Mouse (Mus musculus): ENCODE results near the gene Isyna1.
A peak's percentile ranks its signal among the peaks of the same experiment; 100 is the strongest.

Gene Isyna1

DNA sequence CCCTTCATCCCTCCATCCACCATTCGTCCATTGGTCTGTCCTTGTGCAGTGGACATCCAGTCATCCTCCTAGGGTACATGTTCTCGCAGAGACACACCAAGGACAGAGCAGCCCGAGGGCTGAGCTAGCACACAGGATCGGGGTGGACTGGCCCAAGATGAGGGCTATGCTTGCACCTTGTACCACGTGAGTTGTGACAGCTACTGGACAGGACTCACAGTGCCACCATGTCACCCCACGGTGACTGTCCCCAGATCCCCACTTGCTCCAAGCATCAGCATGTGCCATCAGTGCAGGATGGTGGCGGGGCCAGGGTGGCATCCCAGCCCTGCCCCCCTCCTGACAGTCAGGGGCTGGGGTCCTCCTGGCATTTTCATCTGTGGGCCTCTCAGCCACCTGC lies 10.4 kb downstream of the Isyna1 start:
- no peak for DNase-seq (ENCODE audit: low read depth)

DNA sequence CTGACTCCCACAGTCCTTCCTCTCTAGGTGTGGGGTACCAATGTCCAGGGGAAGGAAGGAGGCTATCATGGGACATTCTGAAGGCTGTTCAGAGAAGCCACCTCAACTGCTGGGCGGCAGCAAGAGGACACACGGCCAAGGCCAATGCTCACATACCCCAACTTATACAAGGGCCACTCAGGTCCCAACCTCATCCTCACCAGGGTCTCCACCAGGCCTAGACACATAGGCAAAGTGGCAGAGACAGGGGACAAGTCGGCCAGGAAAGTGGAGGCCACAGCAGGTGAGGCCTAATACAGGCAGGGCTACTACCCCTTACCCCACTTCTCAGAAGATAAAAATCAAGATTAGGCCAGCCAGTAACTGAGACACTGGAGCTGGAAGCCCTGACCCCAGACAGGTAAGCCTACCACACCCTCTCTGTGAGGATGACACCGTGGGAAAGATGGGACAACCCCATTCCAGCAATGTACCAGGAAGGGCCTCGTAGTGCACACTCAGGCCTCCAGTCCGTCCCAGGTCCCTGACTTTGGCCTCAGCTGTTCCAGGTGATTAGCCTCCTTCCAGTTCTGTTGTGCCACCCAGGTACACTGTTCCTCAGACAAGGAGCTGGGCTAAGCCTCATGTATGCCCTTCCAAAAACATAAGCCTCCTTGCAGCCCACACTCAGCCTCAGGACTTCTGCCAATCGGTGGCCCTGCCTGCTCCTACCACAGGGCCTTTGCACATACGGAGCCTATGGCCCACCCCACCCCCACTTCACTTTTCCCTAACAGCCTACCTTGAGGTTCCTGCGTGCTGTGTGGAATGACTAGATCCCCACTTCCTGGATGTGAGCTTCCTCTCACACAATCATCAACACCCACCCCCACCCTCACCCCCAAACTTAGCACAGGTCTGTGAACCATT lies 12.0 kb downstream of the Isyna1 start:
- DNase-seq (ENCODE audit: low read depth) = no peak

DNA sequence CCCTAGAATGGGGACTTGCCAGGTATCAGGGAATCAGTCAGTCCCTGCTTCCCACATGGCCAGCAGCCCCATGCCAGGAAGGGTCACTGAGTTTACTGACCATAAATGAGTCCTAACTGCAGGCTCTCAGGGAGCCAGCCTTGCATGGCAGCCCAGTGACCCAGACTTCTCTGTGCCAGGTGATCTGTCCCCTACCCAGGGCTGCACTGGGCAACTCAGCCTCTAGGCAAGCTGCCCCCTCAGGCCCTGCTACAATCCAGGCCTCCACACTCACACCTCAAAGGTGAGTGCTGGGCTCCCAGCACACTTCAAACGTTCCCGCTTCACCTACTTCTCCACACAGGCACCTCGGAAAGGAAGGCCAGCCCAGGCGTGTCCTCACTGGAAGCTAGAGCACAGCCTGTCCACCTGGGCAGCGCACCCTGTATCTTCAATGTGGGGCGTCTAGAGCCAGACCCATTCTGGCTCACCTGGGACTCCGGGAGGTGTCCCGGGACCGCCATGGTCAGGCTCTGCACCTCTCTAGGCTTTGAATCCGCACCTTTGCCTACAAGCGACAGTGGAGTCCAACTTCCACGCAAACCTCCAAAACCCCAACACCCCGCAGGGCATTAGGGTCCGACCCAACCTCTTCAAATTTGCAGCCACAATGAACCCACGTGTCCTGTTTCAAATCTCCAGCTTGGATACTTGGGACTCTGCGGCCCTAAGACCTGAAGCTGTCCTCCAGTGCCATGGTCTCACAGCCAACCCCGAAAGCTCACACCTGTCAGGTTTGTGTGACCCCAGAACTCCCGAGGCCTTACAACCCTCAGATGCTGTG lies 12.8 kb downstream of the Isyna1 start:
- DNase-seq (ENCODE audit: low read depth) = no peak

DNA sequence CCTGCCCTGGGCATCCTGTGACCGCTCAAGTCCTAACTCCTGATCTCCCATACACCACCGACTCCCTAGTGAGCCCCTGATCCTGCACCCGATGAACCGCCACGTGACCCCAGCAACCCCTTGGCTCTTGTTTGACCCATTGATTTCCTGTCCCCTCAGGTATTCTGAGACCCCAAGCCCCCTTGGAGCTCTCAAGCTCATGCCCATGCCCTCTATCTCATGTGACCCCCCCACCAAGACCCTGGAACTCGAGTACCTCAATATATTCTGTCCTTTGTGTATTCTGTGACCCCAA lies 13.4 kb downstream of the Isyna1 start:
- DNase-seq (ENCODE audit: low read depth) = peak; percentile 42

DNA sequence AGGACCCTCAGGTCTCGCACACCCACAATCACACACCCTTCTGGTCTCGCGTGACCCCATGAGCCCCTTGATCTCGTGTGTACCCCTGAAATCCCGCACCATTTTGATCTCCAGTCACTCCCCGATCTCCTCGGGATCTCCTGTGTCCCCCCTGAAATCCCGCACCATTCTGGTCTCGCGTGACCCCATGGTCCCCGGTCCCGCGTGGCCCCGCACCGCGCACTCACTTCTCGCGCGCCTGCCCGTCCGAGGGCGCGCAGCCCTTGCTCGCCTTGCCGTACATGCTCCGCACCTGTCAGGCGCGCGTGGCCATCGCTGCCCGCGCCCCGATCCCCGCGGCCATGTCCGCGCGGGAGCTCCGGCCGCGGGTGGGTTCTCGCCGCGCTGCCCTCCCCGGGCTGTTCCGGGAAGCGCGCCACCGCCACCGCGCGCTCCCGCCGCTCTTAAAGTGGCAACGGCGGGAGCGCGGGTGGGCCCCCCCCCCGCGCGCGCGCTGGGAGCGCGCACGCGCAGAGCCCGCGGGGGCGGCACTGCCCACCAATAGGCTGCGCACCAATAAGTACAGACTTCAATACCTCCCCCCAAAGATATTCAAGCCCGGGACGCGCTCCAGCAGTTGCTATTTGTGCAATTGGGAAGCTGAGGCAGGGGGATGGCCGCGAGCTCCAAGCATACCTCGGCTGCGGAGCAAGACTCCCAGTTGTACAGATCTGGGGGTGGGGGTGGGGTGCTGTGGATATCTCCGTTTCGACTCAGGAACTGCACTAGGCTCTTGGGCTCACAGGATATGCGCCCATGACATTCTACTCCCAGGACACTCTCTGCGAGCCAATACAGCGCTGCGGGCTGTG lies 13.9 kb downstream of the Isyna1 start:
- peak; percentile 74 for DNase-seq (ENCODE audit: low read depth)

DNA sequence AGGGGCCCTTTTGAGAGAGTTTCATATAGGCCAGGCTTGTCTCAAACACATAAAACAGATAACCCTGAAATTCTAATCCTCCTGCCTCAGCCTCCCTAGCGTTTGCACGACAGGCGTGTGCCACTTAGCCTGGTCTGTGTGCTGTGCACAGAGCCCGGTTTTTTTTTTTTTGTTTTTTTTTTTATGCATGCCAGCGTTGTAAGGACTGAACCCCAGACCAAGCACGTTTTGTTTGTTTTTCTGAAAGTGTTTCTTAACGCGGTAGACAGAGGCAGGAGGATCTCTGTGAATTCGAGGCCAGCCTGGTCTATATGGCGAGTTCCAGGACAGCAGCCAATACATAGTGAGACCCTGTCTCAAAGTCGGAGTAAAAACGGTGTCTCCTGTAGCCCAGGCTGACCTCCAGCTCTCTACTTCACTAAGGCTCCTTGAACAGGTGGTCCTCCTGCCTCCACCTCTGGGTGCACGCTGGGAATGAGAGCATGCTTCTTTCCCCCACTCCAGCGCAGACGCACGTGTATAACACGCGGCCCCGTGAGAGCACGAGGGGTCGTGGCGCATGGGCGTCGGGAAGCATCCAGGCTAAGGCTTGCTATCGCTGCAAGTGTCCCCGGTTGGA lies 14.7 kb downstream of the Isyna1 start, which contains the start of gene Ssbp4:
Ssbp4 (minus strand) TSS at position 124 of the 619 bp plus-strand sequence.
- no peak for DNase-seq (ENCODE audit: low read depth)

DNA sequence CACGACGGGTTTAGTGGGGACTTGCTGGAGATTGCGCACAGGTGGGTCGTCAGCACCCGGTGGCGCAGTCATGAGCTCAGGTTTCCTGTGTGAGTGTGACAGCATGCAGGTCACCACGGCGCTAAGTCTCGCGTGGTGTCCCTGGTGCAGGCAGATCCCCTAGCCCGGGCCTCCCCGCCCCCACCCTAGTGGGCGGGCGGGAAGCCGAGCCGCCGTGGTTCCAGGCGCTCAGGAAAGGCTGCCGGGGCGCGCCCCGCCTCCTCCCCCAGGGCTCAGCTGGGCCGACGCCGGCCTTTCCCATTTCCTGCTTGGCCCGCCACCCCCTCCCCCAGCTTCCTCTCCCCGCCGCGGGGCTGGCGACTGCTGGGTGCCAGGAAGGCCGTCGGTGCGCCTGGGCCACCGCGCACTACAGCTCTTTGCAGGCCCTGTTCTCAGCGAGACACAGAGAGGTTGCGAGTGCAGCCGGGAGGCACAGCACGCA lies 15.2 kb downstream of the Isyna1 start:
- peak; percentile 94 for DNase-seq (ENCODE audit: low read depth)

DNA sequence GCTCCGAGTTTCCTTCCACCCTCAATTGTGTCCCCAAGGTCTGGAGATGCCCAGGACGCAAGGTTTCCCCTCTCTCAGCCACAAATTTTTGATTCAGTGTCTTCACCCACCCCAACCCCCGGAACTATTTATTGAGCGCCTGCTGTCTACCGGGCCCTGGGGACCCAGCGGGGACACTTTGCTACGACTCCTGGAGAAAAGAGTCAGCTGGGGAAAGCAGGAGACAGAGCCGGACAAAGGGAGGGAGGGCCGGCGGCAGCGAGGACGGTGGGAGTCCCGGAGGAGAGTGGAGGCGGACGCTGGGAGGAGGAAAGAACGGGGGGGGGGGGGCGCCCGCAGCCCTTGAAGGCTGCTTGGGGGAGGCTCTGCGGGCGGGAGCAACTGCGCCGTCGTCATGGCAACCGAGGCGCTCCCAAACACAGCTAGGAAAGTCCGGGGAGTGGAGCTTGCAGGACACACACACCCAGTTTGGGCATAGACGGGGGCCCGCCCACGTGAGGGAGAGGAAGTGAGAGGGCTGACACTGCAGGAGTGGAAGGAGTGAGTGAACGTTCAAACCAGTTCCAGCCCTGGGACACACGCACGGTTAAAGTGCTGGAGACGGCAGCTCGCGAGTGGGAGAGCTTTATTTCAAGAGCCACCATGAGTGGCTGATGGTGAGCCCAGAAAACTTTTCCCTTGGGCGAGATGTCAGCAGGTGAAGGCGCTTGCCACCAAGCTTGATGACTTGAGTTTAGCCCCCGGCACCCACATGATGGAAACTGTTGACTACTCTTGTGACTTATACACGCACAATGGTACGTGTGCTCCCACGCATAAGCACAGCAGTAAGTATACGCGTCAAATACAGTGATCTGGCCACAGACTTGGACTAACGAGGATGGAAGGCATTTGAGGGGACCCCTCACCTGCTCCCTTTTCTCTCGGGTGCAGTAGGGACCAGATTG lies 15.9 kb downstream of the Isyna1 start:
- DNase-seq (ENCODE audit: low read depth) = peak; percentile 94

DNA sequence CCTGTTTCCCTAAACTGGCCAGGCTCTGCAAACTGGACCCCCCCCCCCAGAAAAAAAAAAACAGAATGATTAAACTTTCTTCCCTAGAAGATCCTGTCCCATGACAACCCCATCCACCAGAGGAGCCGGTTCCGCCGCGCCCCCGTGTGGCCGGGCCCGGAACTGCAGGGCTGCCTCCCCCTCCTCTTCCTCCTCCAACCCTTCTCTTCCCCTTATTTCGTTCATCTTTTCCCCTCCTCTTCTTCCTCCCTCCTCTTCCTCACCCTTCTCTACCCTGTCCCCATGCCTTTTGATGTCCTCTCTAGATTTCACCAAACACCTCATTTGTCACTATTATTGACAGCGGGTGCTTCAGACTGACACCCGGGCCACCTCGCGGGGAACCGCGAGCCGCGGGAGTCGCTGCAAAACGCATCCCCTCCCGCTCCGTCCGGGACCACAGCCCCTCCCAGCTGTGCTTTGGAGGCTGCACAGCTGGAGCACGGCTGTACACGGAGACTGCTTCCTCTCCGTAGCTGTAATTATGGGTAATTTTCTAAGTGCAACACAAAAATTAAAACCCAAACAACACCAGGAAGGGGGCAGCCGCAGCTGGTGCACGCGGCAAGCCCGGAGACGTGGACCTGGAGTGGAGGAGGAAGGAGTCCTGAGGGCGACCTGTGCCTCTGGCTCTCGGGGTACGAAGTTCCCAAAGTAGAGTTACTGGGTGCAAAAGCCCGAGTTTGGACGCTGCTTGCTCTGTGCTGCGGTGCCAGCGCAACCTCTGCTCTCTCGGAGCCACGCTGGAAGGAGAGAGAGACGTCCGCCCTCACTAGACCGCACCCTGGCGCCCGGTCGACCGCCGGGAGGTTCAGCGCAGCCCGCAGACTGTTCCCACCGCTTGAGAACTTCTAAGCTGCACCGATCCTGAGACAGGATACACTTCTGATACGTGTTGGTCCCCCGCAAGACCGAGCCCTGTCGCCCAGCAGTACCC lies 16.9 kb downstream of the Isyna1 start:
- peak; percentile 89 for DNase-seq (ENCODE audit: low read depth)

DNA sequence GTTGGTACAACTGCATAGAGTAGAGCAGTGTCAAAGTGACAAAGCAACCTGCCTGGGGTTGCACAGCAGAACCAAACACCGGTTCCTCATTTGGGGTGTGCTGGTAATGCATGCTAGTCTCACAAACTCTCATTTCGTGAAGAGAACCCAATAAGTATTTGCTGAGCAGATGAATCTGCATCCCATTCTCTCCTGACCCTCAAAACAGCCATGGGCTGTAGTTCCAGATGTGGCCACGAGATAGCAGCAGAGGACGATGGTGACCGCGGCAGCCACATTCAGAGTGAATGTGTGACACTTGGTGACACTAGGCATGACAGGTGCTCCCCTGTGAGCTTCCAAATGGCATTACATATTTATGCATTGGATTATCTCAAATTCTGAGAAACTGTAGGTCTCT lies 17.7 kb downstream of the Isyna1 start:
- peak; percentile 95 for DNase-seq (ENCODE audit: low read depth)

DNA sequence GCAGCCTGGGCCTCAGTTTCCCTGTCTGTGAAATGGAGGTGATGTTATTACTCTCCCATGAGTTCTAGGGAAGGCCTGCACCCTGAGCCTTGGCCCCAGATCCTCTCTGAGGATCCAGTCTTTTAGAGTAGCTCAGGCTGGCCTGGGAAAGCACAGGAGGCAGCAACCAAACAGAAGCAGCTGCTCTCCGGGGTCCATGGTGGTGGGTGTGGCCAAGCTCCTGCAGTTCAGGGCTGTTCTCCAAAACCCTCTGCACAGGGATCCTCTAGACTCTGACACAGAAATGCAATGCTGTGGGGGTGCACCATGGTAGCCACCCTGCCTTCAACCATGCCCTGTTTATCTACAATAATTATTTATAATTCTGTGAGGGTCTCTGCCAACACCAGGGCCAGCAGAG lies 19.6 kb downstream of the Isyna1 start:
- no peak for DNase-seq (ENCODE audit: low read depth)

DNA sequence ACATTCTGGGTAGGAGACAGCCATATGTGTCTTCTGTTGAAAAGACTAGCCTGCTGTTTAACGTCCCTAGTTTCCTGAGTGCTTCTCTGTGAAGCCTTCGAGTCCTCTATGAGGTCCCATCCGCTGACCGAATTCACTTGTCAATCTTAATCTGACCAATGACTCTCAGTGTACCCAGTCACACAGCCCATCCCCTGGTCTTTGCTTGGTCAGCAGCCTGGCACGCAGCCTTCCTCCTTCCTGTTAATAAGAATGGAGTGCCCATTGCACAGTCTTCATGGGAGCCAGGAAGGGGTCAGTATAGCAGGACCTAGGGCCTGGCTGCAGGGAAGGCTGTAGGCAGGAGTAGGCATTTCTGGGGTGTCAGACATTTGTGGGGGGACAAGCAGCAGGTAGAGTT lies 20.3 kb downstream of the Isyna1 start:
- DNase-seq (ENCODE audit: low read depth) = no peak

DNA sequence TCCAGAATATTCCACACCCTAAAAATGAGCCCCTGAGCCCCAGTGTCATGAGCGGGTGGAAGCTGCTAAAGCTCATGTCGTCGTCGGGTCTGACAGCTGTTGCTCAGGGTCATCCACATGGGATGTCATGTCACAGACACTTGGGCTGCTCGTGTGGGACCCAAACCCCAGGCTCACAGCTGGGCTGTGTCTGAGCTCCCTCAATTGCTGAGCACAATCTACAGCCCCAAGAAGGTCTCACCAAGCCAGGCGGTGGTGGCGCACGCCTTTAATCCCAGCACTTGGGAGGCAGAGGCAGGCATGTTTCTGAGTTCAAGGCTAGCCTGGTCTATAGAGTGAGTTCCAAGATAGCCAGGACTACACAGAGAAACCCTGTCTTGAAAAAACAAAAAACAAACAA lies 21.1 kb downstream of the Isyna1 start:
- DNase-seq (ENCODE audit: low read depth) = no peak

DNA sequence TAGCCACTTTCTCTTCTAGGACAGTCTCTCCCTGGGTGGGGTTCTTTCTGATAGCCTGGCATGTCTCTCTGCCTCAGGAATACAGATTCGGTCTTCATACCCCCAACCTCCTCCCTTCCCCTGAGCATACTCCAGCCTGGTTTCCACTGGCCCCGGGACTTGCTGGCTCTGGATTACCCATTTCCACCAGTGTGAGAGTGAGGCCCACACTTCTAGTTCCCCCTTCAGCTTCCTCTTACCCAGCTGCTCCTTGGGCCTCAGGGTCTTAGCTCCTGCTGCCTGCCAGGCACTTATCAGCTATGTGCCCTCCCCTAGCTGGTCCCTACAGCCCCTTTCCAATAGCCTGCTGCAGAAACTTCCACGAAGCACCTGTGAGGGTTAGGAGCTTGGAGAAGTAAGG lies 21.7 kb downstream of the Isyna1 start, which contains the start of gene Lrrc25:
Lrrc25 (plus strand) TSS at position 262 of the 400 bp plus-strand sequence.
- DNase-seq (ENCODE audit: low read depth) = no peak

DNA sequence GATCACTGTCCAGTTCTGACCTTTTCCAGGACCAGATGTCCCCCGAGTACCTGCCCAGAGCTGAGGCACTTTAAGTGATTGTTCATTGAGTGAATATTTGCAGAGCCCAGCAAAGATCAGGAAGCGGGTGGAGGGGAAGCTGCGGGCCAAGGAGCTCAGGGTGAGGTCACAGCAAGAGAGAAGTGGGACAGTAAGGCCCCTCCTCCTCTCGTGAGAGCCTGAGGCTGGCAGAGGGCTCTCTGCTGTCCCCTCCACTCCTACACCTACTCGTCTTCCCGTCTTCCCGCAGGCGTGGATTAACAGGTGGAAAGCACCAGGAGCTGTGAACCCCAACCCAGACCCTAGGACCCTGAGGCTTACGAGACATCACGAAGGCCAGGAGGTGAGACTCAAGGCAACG lies 22.5 kb downstream of the Isyna1 start:
- no peak for DNase-seq (ENCODE audit: low read depth)

DNA sequence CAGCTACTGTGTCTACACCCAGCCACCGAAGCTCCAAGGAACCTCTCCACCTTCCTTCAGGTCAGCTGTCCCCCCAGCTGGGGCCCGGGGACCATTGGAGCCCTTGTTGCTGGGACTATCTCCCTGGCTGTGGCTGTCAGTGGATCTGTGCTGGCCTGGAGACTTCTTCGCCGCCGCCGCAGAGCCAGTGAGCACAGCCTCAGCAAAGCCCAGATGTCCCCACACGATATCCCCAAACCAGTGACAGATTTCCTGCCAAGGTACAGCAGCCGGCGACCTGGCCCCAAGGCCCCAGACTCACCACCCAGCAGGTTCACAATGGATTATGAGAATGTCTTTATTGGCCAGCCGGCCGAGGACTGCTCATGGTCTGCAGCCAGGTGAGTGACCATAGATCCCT lies 23.8 kb downstream of the Isyna1 start:
- no peak for DNase-seq (ENCODE audit: low read depth)

DNA sequence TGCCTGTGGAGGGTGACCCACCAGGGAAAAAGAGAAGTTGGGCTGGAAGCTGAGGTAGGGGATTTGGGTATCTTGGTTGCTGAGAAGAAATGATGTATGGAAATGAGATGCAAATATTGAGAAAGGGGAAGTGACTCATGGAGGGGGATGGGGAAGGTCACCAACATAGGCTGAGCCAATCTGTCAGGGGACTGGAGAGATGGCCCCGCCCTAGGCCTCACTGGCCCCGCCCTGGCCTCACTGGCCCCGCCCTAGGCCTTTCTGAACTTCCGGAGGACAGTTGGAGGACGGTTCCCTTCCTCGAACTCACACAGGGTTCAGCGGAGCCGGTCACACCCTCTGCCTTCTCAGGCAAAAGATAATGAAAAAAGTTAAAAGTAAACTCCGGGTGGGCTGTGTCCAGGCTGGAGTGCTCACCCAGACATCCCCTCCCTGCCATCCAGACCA lies 24.7 kb downstream of the Isyna1 start:
- no peak for DNase-seq (ENCODE audit: low read depth)

DNA sequence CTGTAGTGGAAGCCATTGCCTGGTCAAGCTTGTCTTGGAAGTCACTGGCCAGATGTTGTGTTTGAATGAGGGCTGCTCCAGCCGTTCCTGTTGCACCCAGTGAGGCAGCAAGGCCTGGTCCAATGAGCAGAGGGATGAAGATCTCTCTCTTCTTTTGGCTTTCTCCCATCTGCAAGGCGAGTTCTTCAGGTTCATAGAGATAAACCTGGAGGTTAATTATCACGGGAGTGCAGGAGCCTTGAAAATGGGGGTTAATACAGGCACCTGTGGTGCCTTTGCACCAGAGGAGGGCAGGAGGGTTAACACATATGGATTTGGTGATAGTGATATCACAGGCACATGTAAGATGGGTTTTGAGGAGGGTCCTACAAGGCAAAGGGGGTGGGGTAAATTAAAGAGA lies 28.0 kb downstream of the Isyna1 start:
- no peak for DNase-seq (ENCODE audit: low read depth)

DNA sequence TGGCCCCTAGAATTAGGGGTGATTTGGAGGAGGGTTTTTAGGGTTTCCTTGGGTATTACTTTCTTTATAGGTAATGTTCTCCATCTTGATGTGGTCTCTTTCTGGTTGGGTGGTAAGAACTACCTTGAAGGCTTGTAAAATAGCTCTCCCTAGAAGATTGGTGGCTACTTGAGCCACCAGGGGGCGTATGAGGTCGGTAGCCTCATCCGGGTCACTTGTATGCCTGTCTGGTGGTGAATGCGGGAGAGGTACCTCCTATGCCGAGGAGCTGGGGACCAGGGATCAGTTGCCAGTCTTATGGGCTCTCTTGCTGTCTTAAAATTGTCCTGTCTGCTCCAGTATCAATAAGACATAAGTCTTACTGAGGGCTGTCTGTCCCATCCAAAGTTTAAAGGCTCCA lies 30.9 kb downstream of the Isyna1 start:
- peak; percentile 82 for DNase-seq (ENCODE audit: low read depth)
